Mouse (Mus musculus): ENCODE data around the gene Atf6b. TPM values are rescaled to one million over a fixed set of nuclear protein-coding genes. Genes with fewer than 3 reads are reported as not detected.
A peak's percentile ranks its signal among the peaks of the same experiment; 100 is the strongest.

The Atf6b gene
- total RNA-seq, 2 experiments from 2014 or later = 4.0 to 4.2 TPM

- 0 out of 2 replicates have a peak, but pooled peaks have one; percentile 5 for ATAC-seq (replicated peaks; ENCODE audit: low FRiP score, poor library complexity, severe bottlenecking)
These were observed 20.7 kb upstream of the Atf6b start for GRCm38 (mm10) chr17:34626062-34626772.

- ATAC-seq (replicated peaks; ENCODE audit: low FRiP score, poor library complexity, severe bottlenecking) = peak; percentile 45
These were observed 20.2 kb upstream of the Atf6b start for GRCm38 (mm10) chr17:34626773-34627092.

GRCm38 (mm10) chr17:34627093-34627942, 19.6 kb upstream of the Atf6b start:
- ATAC-seq (replicated peaks; ENCODE audit: low FRiP score, poor library complexity, severe bottlenecking) = peak; percentile 59

GRCm38 (mm10) chr17:34627943-34628643, 18.9 kb upstream of the Atf6b start, which contains the start of gene Ppt2:
Ppt2 (minus strand) TSS chr17:34628510.
- no peak for ATAC-seq (replicated peaks; ENCODE audit: low FRiP score, poor library complexity, severe bottlenecking)

GRCm38 (mm10) chr17:34628644-34628967, 18.3 kb upstream of the Atf6b start:
- ATAC-seq (replicated peaks; ENCODE audit: low FRiP score, poor library complexity, severe bottlenecking) = no peak

- no peak for ATAC-seq (replicated peaks; ENCODE audit: low FRiP score, poor library complexity, severe bottlenecking)
These were observed 17.7 kb upstream of the Atf6b start, which contains the start of gene Prrt1 for GRCm38 (mm10) chr17:34629221-34629751. Prrt1 (plus strand) TSS chr17:34629533.

GRCm38 (mm10) chr17:34629796-34630603, 16.9 kb upstream of the Atf6b start:
- ATAC-seq (replicated peaks; ENCODE audit: low FRiP score, poor library complexity, severe bottlenecking) = no peak

- no peak for ATAC-seq (replicated peaks; ENCODE audit: low FRiP score, poor library complexity, severe bottlenecking)
These were observed 16.1 kb upstream of the Atf6b start for GRCm38 (mm10) chr17:34630761-34631301.

GRCm38 (mm10) chr17:34631647-34632046, 15.3 kb upstream of the Atf6b start:
- ATAC-seq (replicated peaks; ENCODE audit: low FRiP score, poor library complexity, severe bottlenecking) = no peak

- ATAC-seq (replicated peaks; ENCODE audit: low FRiP score, poor library complexity, severe bottlenecking) = peak; percentile 51
These were observed 14.7 kb upstream of the Atf6b start for GRCm38 (mm10) chr17:34632261-34632691.

GRCm38 (mm10) chr17:34635671-34636070, 11.3 kb upstream of the Atf6b start:
- ATAC-seq (replicated peaks; ENCODE audit: low FRiP score, poor library complexity, severe bottlenecking) = no peak

GRCm38 (mm10) chr17:34637459-34637858, 9.5 kb upstream of the Atf6b start:
- no peak for ATAC-seq (replicated peaks; ENCODE audit: low FRiP score, poor library complexity, severe bottlenecking)

GRCm38 (mm10) chr17:34639461-34640255, 7.3 kb upstream of the Atf6b start:
- ATAC-seq (replicated peaks; ENCODE audit: low FRiP score, poor library complexity, severe bottlenecking) = no peak

- ATAC-seq (replicated peaks; ENCODE audit: low FRiP score, poor library complexity, severe bottlenecking) = no peak
These were observed 6.0 kb upstream of the Atf6b start for GRCm38 (mm10) chr17:34640778-34641601.

GRCm38 (mm10) chr17:34641945-34642344, 5.0 kb upstream of the Atf6b start:
- no peak for ATAC-seq (replicated peaks; ENCODE audit: low FRiP score, poor library complexity, severe bottlenecking)

GRCm38 (mm10) chr17:34643379-34643778, 3.6 kb upstream of the Atf6b start:
- ATAC-seq (replicated peaks; ENCODE audit: low FRiP score, poor library complexity, severe bottlenecking) = no peak

- ATAC-seq (replicated peaks; ENCODE audit: low FRiP score, poor library complexity, severe bottlenecking) = no peak
These were observed 3.0 kb upstream of the Atf6b start for GRCm38 (mm10) chr17:34643944-34644343.

GRCm38 (mm10) chr17:34644608-34645007, 2.3 kb upstream of the Atf6b start, which contains the start of gene Fkbpl:
Fkbpl (plus strand) TSS chr17:34644764.
- ATAC-seq (replicated peaks; ENCODE audit: low FRiP score, poor library complexity, severe bottlenecking) = peak; percentile 74

Measured in erythroblast, adult 5-6 weeks (primary cell).